Mouse (Mus musculus) CH12.LX (cell line): ENCODE results near the gene Acbd4.

Experiments used
- CTCF ChIP-seq, 2 experiments: IDR thresholded peaks in 1 of 2; conservative IDR thresholded peaks in 1 of 2; 2 replicates each; pipeline ENCODE4 v1.5.1; 2011 to 2012; ENCODE audit warnings: low read depth in 2 of 2, low read length in 2 of 2, improper control_type of control experiment in 1 of 2, inconsistent platforms in 1 of 2, mild to moderate bottlenecking in 1 of 2, moderate library complexity in 1 of 2
- EP300 ChIP-seq: IDR thresholded peaks from 2 replicates; pipeline ENCODE4 v1.6.1; 2011; ENCODE audit warnings: low read length, improper control_type of control experiment
- JUN ChIP-seq: IDR thresholded peaks from 2 replicates; pipeline ENCODE4 v1.6.1; 2011; ENCODE audit warnings: low read depth, mild to moderate bottlenecking, low read length, improper control_type of control experiment, moderate library complexity; ENCODE audit not compliant: insufficient read depth
- POLR2A ChIP-seq: IDR thresholded peaks from 2 replicates; pipeline ENCODE4 v1.6.1; 2011; ENCODE audit warnings: low read depth, mild to moderate bottlenecking, improper control_type of control experiment, low read length
- SMC3 ChIP-seq: IDR thresholded peaks from 2 replicates; pipeline ENCODE4 v1.6.1; 2011; ENCODE audit warnings: low read depth, low read length, improper control_type of control experiment
- USF1 ChIP-seq: IDR thresholded peaks from 2 replicates; pipeline ENCODE4 v1.6.1; 2014; ENCODE audit warnings: low read depth, mild to moderate bottlenecking, inconsistent platforms, low read length, improper control_type of control experiment
- ZMIZ1 ChIP-seq: IDR thresholded peaks from 2 replicates; pipeline ENCODE4 v1.6.1; 2012; ENCODE audit warnings: low read depth, mild to moderate bottlenecking, inconsistent platforms, low read length, improper control_type of control experiment

DNA sequence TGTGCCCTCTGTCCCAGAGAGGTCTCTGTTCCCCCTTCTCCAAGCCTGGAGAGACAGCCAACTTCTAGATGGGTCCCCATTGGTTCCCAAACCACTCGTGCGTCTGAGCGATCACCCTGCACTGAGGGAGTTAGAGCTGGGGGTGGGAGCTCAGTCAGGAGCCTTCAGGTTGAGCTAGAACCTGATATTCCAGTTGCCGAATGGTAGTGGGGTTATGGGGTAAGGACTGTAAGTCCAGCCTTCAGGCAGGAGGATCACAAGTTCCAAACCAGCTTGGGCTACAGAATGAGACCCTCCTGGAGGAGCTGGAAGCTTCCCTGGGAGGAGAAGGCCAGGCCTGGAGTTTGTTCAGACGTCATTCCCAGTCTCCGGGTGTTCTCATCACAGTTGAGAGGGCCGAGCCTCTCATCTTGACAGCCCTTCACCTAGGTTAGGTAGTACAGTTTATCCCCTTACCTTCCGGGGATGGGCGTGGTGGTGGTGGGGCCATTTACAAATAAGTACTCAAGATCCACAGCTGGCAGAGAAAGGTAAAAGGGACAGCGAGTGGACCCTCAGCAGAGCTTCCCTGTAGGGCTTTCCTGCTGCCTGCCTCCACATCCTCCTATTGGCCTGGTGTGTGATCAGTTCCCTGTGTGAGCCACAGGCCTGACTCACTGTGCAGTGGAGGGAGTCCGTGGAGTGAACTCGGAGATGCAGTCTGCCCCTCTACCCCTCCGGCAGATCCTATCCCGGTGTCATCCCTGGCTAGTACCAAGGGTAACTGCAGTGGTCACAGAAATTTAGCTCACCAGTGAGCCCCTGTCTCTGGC, 38.7 kb downstream of the Acbd4 start:
- TF ChIP-seq POLR2A (no peak), ZMIZ1 (no peak), USF1 (no peak), SMC3 (no peak), CTCF (conservative IDR thresholded peaks at IDR 0.05 in 1 of 2, IDR thresholded peaks at IDR 0.05 in 1 of 2; ENCODE audit: low read depth in 2 of 2, low read length in 2 of 2) (no peak), JUN (no peak), EP300 (no peak)
